Mouse (Mus musculus) forebrain, embryonic 13.5 days (tissue): ENCODE measurements around the gene Tmem104. TPM values are rescaled to one million over a fixed set of nuclear protein-coding genes. Genes with fewer than 3 reads are reported as not detected.

Source experiments
- ATAC-seq: fragments of 200-750 bp; cut with Nextera tagmentation; 2 replicates; pipeline ENCODE4 v1.8.0; 2017
- H3K27ac ChIP-seq: fragments of 300-500 bp; sonication (generic); 2 replicates; pipeline ENCODE4 v1.5.1; 2015; ENCODE audit warnings: inconsistent platforms, mild to moderate bottlenecking, moderate library complexity
- H3K27me3 ChIP-seq: fragments of 300-500 bp; sonication (generic); 2 replicates; pipeline ENCODE4 v1.6.1; 2015; ENCODE audit warnings: mild to moderate bottlenecking, inconsistent platforms
- H3K36me3 ChIP-seq: fragments of 300-500 bp; sonication (generic); 2 replicates; pipeline ENCODE4 v1.6.1; 2015; ENCODE audit warnings: mild to moderate bottlenecking, inconsistent platforms; ENCODE audit not compliant: poor library complexity, severe bottlenecking
- H3K4me1 ChIP-seq: fragments of 300-500 bp; sonication (generic); 2 replicates; pipeline ENCODE4 v1.6.1; 2015; ENCODE audit warnings: inconsistent platforms
- H3K4me2 ChIP-seq: fragments of 300-500 bp; sonication (generic); 2 replicates; pipeline ENCODE4 v1.6.1; 2015; ENCODE audit warnings: inconsistent platforms, mild to moderate bottlenecking, moderate library complexity
- H3K4me3 ChIP-seq: fragments of 300-500 bp; sonication (generic); 2 replicates; pipeline ENCODE4 v1.5.1; 2015; ENCODE audit warnings: mild to moderate bottlenecking, inconsistent platforms
- H3K9ac ChIP-seq: fragments of 300-500 bp; sonication (generic); 2 replicates; pipeline ENCODE4 v1.6.1; 2015; ENCODE audit warnings: mild to moderate bottlenecking, inconsistent platforms
- H3K9me3 ChIP-seq: fragments of 300-500 bp; sonication (generic); replicated peaks from 2 replicates; pipeline ENCODE4 v1.6.1; 2016; ENCODE audit warnings: inconsistent platforms
- WGBS: fragments of 180-500 bp; shearing (Covaris S2); methylation state at CpG from one replicate; pipeline ENCODE4 v1.1.7; 2015; 5-methylcytosine and 5-hydroxymethylcytosine counted together
- polyA plus RNA-seq: library from polyadenylated mRNA; unstranded; fragments of >200 nt; fragmentation: Nextera tagmentation; extraction: Ambion mirVana; gene quantifications from 2 replicates; pipeline ENCODE4 v1.2.1, GENCODE M21; 2015

Gene Tmem104
- polyA plus RNA-seq, 1 experiment from 2014 or later = 7.8 TPM

DNA sequence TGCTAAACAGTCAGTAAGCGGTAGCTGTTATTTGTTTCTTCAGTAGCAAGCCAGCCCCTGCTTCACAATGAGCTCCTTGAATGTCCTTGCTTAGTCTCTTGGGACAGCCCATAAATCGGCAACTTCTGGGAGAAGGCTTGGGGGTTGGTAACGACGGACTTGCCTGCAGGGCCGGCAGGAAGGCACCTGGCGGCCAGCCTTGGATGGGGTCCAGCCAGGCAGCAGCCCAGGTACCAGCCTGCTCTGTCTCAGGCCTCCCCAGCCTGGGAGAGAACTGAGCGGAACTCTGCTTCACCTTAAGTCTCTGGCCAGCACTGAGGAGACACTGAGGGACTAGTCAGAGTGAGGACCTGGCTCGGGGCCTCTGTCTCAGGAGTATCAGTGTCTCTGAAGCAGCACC lies 16.2 kb upstream of the Tmem104 start:
- 36% methylated on average over 8 of the region's 8 CpGs for WGBS
- H3K9ac ChIP-seq = no peak overlapping the region
- H3K4me3 ChIP-seq = no peak overlapping the region
- ATAC-seq = no peak
- H3K27ac ChIP-seq = no peak overlapping the region
- no peak overlapping the region for H3K4me2 ChIP-seq
- no peaks in the 10 kb centered on the region for H3K36me3 ChIP-seq
- H3K27me3 ChIP-seq = 0 out of 2 replicates have a peak, but pooled peaks cover 20% of the 10 kb centered on the region
- H3K4me1 ChIP-seq = peaks cover 36% of the 10 kb centered on the region
- H3K9me3 ChIP-seq = no peaks in the 10 kb centered on the region

DNA sequence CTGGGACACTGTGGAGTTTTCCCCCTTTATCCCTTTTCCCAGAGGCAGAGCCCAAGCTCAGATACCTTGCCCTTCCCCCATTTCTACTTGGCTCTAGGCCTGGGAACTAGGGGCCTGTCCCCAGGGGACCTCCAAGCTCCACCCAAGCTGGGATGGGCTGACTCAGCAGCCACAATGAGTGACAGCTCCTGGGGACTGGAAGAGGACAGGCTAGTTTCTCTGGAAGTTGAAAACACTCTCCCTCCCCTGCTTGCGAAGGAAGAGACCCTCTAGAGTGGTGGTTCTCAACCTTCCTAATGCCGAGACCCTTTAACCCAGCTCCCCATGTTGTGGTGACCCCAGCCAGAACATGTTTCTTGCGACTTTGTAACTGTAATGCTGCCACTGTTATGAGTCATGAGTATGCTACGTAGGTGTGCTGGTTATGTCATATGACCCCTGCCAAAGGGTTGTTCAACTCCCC lies 14.4 kb upstream of the Tmem104 start:
- H3K9me3 ChIP-seq = no peaks in the 10 kb centered on the region
- no peaks in the 10 kb centered on the region for H3K36me3 ChIP-seq
- H3K9ac ChIP-seq = no peak overlapping the region
- WGBS = 28% methylated on average over 4 of the region's 4 CpGs
- no peak for ATAC-seq
- H3K27ac ChIP-seq = no peak overlapping the region
- H3K4me2 ChIP-seq = no peak overlapping the region
- 0 out of 2 replicates have a peak, but pooled peaks cover 18% of the 10 kb centered on the region for H3K27me3 ChIP-seq
- peaks cover 53% of the 10 kb centered on the region for H3K4me1 ChIP-seq
- no peak overlapping the region for H3K4me3 ChIP-seq

DNA sequence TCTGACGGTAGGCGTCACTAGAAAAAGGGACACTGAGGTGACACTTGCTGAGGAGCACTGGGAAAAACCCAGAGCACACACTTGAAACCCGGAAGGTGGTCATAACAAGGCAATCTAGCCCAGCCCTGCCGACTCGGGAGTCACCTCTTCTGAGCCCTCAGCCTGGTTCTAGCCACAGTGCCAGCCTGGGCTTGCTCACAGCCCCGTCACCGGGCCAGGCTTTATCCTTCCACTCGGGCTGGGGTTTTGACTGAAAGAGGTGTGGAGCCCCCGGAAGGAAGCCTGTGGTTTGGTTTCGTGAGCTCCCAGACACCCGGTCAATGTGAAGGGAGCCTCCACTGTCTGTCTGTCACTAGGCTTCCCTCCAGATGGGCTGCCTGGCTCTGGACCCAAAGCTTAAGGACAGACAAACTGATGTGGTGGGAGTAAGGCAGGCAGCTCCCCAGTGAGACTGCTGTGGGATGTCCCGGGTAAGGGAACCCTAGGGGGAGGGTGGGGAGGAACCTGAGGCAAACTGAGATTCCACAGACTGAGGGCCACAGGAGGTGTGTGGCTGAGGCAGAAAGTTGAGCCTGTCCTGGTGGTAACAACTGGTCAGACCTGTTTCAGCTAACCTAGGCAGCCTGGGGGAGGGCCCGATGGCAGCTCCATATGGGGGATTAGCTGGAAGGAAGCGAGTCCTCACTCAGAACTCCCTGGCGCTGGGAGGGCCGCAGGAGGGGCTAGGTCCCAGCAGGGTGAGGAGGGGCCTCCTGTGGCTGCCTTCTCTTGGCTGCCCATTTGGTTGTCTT lies 13.5 kb upstream of the Tmem104 start:
- ATAC-seq = no peak
- no peak overlapping the region for H3K27ac ChIP-seq
- H3K4me1 ChIP-seq = peaks cover 59% of the 10 kb centered on the region
- no peaks in the 10 kb centered on the region for H3K36me3 ChIP-seq
- no peak overlapping the region for H3K4me2 ChIP-seq
- H3K9me3 ChIP-seq = no peaks in the 10 kb centered on the region
- no peak overlapping the region for H3K4me3 ChIP-seq
- 14% methylated on average over 16 of the region's 16 CpGs for WGBS
- no peak overlapping the region for H3K9ac ChIP-seq
- 0 out of 2 replicates have a peak, but pooled peaks cover 18% of the 10 kb centered on the region for H3K27me3 ChIP-seq

DNA sequence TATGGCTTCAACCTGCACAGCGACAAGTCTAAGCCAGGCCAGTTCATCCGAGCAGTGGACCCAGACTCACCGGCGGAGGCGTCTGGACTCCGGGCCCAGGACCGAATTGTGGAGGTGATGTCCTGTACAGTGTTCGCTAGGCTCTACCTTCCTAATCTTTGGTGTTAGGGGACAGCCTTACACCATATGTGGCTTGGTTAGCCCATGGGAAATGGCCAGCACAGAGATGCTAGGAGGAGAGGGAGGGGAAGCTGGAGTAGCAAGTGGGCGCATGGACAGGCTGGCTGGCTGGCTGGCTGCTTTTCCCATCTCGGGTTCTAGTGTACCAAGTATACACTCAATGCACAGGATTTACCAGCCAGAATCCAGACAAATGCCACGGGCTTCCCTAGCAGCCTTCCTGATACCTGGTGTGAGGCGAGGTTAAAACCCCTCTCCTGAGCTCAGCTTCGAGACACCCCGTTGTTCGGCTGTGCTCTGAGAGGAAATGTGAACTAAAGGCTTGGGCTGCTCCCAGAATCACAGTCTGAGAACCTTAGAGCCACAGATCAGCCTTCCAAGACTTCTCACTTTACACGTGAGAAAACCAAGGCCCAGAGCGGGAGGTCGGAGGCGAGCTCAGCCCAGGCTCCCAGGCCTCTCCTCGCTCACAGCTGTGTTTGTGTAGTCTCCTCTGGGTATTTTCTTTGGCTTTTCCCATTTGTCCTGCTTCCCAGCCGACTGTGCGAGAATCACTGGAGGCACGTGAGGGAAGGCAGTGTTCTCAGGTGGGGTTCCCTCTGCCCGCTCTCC lies 10.7 kb upstream of the Tmem104 start:
- Histone ChIP-seq H3K4me3 (no peak overlapping the region), H3K27me3 (0 out of 2 replicates have a peak, but pooled peaks cover 18% of the 10 kb centered on the region), H3K27ac (no peak overlapping the region; the same call in 1 of the 2 replicates), H3K4me2 (no peak overlapping the region), H3K9ac (no peak overlapping the region; the same call in 1 of the 2 replicates), H3K9me3 (no peaks in the 10 kb centered on the region), H3K36me3 (0 out of 2 replicates have a peak, but pooled peaks cover 3% of the 10 kb centered on the region), H3K4me1 (peaks cover 66% of the 10 kb centered on the region)
- ATAC-seq = no peak
- WGBS = 63% methylated on average over 24 of the region's 24 CpGs

DNA sequence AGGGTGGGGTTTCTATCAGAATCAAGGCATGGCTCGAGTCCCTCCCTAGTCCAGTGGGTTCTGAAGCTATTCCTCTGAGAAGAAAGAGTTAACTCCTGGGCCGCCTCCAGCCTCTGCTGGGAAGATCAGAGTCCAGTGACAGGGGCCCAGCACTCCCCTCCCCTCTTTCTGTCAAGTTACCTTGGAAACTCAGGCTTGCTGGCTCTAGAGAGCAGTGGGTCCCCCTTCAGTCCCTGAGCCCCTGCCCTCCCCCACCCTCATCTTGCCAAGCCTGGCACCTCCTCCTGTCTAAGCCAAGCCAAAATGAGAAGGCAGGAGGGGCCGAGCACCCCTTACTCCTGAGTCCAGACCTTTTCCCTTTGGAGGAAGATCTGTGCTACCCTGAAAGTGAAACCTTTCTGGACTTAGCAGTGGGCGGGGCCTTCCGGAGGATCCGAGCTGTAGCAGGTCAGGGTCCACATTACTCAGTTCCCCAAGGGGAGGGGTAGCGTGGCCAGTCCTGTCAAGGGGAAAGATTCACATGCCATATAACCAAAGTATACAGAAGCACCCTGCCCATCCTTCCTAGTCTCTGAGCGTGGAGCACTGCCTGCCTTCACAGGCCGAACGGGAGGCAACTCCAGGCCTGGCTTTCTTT lies 9.6 kb upstream of the Tmem104 start:
- Histone ChIP-seq H3K4me1 (peaks cover 58% of the 10 kb centered on the region), H3K9me3 (no peaks in the 10 kb centered on the region), H3K9ac (no peak overlapping the region; the same call in 1 of the 2 replicates), H3K4me2 (peak overlapping the region; percentile 39), H3K27me3 (0 out of 2 replicates have a peak, but pooled peaks cover 14% of the 10 kb centered on the region), H3K36me3 (0 out of 2 replicates have a peak, but pooled peaks cover 3% of the 10 kb centered on the region), H3K4me3 (no peak overlapping the region), H3K27ac (peak overlapping the region; percentile 51)
- 22% methylated on average over 10 of the region's 10 CpGs for WGBS
- peak; percentile 59 for ATAC-seq

DNA sequence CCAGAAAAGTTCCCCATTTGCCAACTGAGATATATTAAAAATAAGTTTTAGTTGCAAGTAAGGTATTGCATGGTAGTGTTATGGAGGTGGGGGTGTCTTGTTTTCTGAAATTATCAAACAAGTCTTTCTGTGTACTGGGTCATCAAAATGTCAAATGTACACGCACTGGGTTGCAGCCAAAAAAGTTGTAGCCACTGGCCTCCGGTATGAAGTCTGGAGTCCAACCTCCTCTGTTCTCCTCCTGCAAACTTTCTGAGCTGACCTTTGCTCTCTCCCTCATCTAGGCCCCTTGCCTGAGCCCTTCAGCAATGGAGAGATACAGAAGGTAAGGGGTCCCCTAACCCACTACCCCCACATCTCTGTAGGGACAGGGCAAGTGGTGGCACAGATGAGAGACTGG lies 8.5 kb upstream of the Tmem104 start:
- H3K9me3 ChIP-seq = no peaks in the 10 kb centered on the region
- H3K27ac ChIP-seq = no peak overlapping the region
- ATAC-seq = no peak
- 0 out of 2 replicates have a peak, but pooled peaks cover 7% of the 10 kb centered on the region for H3K27me3 ChIP-seq
- H3K9ac ChIP-seq = no peak overlapping the region
- H3K4me1 ChIP-seq = peaks cover 47% of the 10 kb centered on the region
- H3K4me2 ChIP-seq = no peak overlapping the region
- H3K36me3 ChIP-seq = 0 out of 2 replicates have a peak, but pooled peaks cover 6% of the 10 kb centered on the region
- no peak overlapping the region for H3K4me3 ChIP-seq
- WGBS = 87% methylated on average over 2 of the region's 2 CpGs

DNA sequence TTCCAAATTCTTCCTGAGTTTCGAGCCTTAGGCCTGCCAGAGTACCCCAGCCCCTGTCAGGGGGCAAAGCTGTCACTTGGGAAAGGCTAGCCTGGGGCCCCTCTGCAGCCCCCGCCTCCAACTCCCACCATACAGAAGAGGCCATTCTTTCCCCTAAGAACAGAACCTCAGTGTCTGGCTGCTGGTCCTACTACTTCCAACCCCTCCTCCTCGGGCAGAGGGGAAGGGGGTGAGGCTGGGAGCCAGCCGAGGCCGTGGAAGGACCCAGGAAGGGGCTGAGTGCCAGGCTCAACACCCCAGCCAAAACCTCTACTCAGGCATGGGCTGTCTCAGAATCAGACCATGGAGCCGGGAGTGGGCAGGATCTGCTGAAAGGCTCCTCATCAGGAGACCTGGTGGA lies 8.1 kb upstream of the Tmem104 start:
- 62% methylated on average over 6 of the region's 6 CpGs for WGBS
- H3K27ac ChIP-seq = no peak overlapping the region
- H3K9me3 ChIP-seq = no peaks in the 10 kb centered on the region
- peak; percentile 46; the same call in 1 of the 2 replicates for ATAC-seq
- H3K4me1 ChIP-seq = peaks cover 43% of the 10 kb centered on the region
- H3K4me2 ChIP-seq = no peak overlapping the region
- no peak overlapping the region for H3K4me3 ChIP-seq
- no peak overlapping the region for H3K9ac ChIP-seq
- 0 out of 2 replicates have a peak, but pooled peaks cover 6% of the 10 kb centered on the region for H3K36me3 ChIP-seq
- 0 out of 2 replicates have a peak, but pooled peaks cover 3% of the 10 kb centered on the region for H3K27me3 ChIP-seq

DNA sequence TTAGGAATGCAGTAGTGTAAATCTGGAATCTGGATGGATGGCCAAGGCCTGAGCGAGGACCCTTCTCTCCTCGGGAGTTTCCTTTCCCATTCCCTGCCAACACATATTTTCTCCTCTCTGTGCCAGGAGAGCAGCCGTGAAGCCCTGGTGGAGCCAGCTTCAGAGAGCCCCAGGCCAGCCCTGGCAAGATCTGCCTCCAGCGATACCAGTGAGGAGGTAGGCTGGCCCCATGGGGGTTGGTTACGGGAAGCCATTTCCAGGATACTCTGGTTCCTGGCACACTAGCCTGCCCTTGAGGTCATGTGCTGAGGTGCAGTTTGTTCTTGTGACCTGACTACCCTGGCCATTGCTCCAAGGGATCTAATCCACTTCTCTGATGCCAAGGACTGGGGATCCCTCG lies 7.4 kb upstream of the Tmem104 start:
- no peaks in the 10 kb centered on the region for H3K9me3 ChIP-seq
- H3K9ac ChIP-seq = no peak overlapping the region
- no peak for ATAC-seq
- 0 out of 2 replicates have a peak, but pooled peaks cover 3% of the 10 kb centered on the region for H3K27me3 ChIP-seq
- peaks cover 40% of the 10 kb centered on the region for H3K4me1 ChIP-seq
- 0 out of 2 replicates have a peak, but pooled peaks cover 6% of the 10 kb centered on the region for H3K36me3 ChIP-seq
- H3K27ac ChIP-seq = no peak overlapping the region
- no peak overlapping the region for H3K4me2 ChIP-seq
- no peak overlapping the region for H3K4me3 ChIP-seq
- 99% methylated on average over 6 of the region's 6 CpGs for WGBS

DNA sequence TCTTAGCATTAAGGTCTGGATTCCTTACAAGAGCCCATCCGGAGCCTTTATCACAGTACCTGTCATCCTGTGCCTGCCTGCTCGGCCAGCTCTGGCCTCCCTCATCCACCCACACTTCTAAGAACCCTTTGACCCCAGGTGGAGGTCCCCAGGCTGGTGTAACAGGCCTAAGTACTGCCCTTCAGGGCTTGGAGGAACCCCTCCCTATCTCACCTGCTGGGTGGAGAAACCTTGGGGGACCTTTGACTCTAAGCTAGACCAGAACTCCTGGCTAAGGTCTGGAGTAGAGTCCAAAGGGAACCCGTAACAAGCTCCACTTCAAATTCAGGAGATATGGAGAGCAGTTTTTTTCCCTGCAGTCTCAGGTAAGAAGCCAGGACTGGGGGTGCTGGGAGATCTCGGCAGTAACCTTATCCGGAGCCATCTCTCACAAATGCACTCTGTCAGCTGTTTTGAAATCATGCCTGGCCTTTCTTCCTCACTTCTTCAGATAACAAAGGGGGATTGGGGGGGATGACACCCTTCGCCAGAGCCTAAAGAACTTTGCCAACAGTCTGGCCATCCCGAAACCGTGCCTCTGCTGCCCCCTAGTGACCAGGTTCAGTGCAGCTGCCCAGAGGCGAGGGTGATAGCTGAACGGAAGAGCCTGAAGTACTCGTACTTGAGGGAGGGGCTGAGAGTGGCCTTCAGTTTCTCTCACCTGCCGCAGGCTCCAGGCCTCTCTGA lies 5.2 kb upstream of the Tmem104 start:
- H3K4me3 ChIP-seq = no peak overlapping the region
- 0 out of 2 replicates have a peak, but pooled peaks cover 6% of the 10 kb centered on the region for H3K36me3 ChIP-seq
- H3K4me1 ChIP-seq = peaks cover 30% of the 10 kb centered on the region
- no peak overlapping the region for H3K9ac ChIP-seq
- no peak overlapping the region for H3K27ac ChIP-seq
- no peaks in the 10 kb centered on the region for H3K27me3 ChIP-seq
- 21% methylated on average over 12 of the region's 12 CpGs for WGBS
- ATAC-seq = no peak
- H3K9me3 ChIP-seq = no peaks in the 10 kb centered on the region
- no peak overlapping the region for H3K4me2 ChIP-seq

DNA sequence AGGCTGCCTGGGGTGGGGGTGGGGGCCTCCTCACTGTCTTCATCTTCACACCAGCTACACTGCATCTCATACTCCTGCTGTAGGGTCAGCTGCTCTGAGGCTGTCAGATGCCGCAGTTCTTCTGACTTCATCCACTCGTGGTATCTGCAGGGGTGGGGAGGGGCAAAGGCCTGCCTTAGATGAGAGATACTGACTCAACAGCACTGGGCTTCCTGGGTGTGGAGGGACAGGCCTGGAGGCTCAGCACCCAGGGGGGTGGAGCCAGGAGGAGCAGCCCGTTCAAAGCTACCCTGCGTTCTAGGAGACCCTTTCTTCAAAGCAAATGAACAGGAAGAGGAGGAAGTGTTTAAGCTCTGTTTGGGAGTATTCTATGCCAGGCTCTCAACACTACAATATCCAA lies 2.3 kb upstream of the Tmem104 start:
- 54% methylated on average over 4 of the region's 4 CpGs for WGBS
- Histone ChIP-seq H3K4me3 (no peak overlapping the region), H3K36me3 (0 out of 2 replicates have a peak, but pooled peaks cover 6% of the 10 kb centered on the region), H3K27ac (no peak overlapping the region), H3K27me3 (no peaks in the 10 kb centered on the region), H3K4me1 (peaks cover 17% of the 10 kb centered on the region), H3K9me3 (no peaks in the 10 kb centered on the region), H3K4me2 (no peak overlapping the region), H3K9ac (no peak overlapping the region)
- ATAC-seq = no peak

DNA sequence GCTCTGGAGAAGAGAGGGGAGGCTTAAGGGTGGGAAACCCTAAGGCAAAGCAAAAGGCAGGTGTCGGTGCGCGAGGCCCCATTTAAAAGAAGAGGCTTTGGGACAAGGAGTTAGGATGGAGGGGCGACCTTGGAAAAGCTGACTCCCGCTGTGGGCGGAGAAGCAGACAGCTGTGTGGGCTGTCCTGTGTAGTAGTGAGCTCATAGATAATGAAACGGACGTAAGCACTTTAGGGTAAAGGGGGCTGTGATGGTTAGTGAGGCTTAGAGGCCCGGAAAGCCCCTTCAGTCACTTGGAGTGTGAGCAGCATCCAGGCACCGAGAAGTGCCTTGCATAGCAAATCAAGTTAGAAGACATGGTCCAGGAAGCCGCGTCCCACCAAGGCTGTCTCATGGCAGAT lies 406 bp downstream of the Tmem104 start, which contains the start of gene Nat9:
Gene Nat9 (minus strand): TSS at position 167 of the 400 bp plus-strand sequence.
- no peaks in the 10 kb centered on the region for H3K27me3 ChIP-seq
- H3K36me3 ChIP-seq = 0 out of 2 replicates have a peak, but pooled peaks cover 10% of the 10 kb centered on the region
- peak within 1 kb of the TSS; percentile 68 for H3K27ac ChIP-seq
- 8% methylated on average over 12 of the region's 12 CpGs for WGBS
- no peaks in the 10 kb centered on the region for H3K9me3 ChIP-seq
- H3K4me3 ChIP-seq = peak within 1 kb of the TSS; percentile 52
- peaks cover 15% of the 10 kb centered on the region for H3K4me1 ChIP-seq
- peak; percentile 56 for ATAC-seq
- H3K4me2 ChIP-seq = peak within 1 kb of the TSS; percentile 85
- peak within 1 kb of the TSS; percentile 75 for H3K9ac ChIP-seq
